Mouse (Mus musculus): ENCODE data around the gene Rbm15. TPM values are rescaled to one million over a fixed set of nuclear protein-coding genes. Genes with fewer than 3 reads are reported as not detected.
"Not testable (repeated sequence)": the region's sequence is repeated elsewhere in the genome, so short reads cannot be mapped to it uniquely, and the experiment has no call there.

The Rbm15 gene
- polyA plus RNA-seq, 1 experiment from 2014 or later, result 10.5 TPM

DNA sequence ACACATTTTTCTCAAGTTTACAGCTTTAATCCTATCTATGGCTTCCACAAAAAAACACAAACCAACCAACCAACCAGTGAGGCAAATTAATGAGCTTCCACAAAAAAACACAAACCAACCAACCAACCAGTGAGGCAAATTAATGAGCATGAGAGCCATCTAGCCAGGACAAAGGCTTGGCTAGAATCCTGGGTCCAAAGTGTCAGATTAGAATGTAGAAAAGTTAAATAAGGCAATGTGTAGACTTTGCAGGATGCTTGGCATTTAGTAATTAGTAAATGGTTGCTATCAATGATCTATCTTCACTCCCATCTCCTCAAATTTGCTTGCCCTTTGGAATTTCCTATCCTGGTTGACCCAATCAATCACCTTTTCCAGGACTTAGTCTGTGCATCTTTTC is 11.7 kb downstream of the Rbm15 start:
- H3K4me2 ChIP-seq (replicated peaks), result no peak overlapping the region
- H3K9me3 ChIP-seq, result no peaks in the 10 kb centered on the region
- H3K36me3 ChIP-seq, result no peaks in the 10 kb centered on the region
- no peak overlapping the region for H3K4me3 ChIP-seq
- no peak overlapping the region for H3K9ac ChIP-seq (replicated peaks)
- ATAC-seq (replicated peaks), result no peak
- peaks cover 53% of the 10 kb centered on the region for H3K4me1 ChIP-seq
- no peak overlapping the region for H3K27ac ChIP-seq (replicated peaks)
- H3K27me3 ChIP-seq, result no peaks in the 10 kb centered on the region

DNA sequence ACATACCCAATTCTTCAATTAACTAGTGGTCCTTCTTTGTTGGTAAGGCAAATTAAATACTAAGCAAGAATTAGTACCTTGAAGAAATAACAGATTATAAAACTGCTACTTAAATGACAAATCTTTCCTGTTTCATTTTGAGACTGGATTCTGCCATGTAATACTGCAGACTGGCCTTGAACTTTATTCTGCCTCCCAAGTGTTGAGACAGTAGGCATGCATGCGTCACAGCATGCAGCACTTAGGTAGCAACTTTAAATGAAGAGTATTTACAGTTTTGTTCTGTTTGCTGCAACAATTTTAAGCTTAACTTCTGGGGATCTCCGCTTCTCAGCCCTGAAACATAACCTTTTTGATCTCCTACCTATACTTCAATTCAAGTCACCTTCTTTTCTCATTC is 12.3 kb downstream of the Rbm15 start:
- no peaks in the 10 kb centered on the region for H3K9me3 ChIP-seq
- no peak overlapping the region for H3K9ac ChIP-seq (replicated peaks)
- no peaks in the 10 kb centered on the region for H3K27me3 ChIP-seq
- H3K4me1 ChIP-seq, result peaks cover 51% of the 10 kb centered on the region
- H3K36me3 ChIP-seq, result no peaks in the 10 kb centered on the region
- no peak overlapping the region for H3K4me3 ChIP-seq
- no peak overlapping the region for H3K27ac ChIP-seq (replicated peaks)
- whole genome bisulfite sequencing, result 94% methylated on average over 2 of the region's 2 CpGs
- no peak for ATAC-seq (replicated peaks)
- no peak overlapping the region for H3K4me2 ChIP-seq (replicated peaks)

- WGBS, result 94% methylated on average over 3 of the region's 3 CpGs
- Histone ChIP-seq H3K4me1 (peaks cover 14% of the 10 kb centered on the region), H3K9me3 (no peaks in the 10 kb centered on the region), H3K9ac (replicated peaks) (no peak overlapping the region), H3K27me3 (no peaks in the 10 kb centered on the region), H3K27ac (replicated peaks) (no peak overlapping the region), H3K4me3 (no peak overlapping the region), H3K4me2 (replicated peaks) (no peak overlapping the region), H3K36me3 (no peaks in the 10 kb centered on the region)
- ATAC-seq (replicated peaks), result no peak
Observed at GRCm38 (mm10) chr3:107317338-107317737, 16.1 kb downstream of the Rbm15 start.

DNA sequence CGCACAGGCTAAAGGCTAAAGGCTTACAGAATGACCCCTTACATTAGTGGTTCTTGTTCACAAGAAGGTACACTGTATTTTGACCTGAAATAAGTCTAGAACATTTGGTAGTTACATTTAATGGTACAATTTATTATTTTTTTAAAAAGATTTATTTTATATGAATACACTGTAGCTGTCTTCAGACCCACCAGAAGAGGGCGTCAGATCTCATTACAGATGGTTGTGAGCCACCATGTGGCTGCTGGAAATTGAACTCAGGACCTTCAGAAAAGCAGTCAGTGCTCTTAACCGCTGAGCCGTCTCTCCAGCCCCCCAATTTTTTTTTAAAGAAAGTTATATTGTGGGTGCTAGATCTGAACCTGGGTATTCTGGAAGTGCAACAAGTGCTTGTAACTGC is 36.6 kb downstream of the Rbm15 start:
- H3K36me3 ChIP-seq; H3K4me2 ChIP-seq (replicated peaks); H3K9ac ChIP-seq (replicated peaks); H3K4me1 ChIP-seq; H3K4me3 ChIP-seq; ATAC-seq (replicated peaks); H3K27ac ChIP-seq (replicated peaks); H3K9me3 ChIP-seq; H3K27me3 ChIP-seq: not testable (repeated sequence)
- WGBS, result 70% methylated on average over 4 of the region's 4 CpGs

- Histone ChIP-seq H3K36me3 (peaks cover 1% of the 10 kb centered on the region; the same call in 1 of the 2 replicates), H3K27me3 (no peaks in the 10 kb centered on the region), H3K4me1 (no peaks in the 10 kb centered on the region), H3K4me2 (replicated peaks) (no peak overlapping the region), H3K27ac (replicated peaks) (no peak overlapping the region), H3K4me3 (no peak overlapping the region), H3K9ac (replicated peaks) (no peak overlapping the region), H3K9me3 (no peaks in the 10 kb centered on the region)
- 89% methylated on average over 5 of the region's 5 CpGs for WGBS
- no peak for ATAC-seq (replicated peaks)
Observed at GRCm38 (mm10) chr3:107295672-107296360, 37.7 kb downstream of the Rbm15 start.

DNA sequence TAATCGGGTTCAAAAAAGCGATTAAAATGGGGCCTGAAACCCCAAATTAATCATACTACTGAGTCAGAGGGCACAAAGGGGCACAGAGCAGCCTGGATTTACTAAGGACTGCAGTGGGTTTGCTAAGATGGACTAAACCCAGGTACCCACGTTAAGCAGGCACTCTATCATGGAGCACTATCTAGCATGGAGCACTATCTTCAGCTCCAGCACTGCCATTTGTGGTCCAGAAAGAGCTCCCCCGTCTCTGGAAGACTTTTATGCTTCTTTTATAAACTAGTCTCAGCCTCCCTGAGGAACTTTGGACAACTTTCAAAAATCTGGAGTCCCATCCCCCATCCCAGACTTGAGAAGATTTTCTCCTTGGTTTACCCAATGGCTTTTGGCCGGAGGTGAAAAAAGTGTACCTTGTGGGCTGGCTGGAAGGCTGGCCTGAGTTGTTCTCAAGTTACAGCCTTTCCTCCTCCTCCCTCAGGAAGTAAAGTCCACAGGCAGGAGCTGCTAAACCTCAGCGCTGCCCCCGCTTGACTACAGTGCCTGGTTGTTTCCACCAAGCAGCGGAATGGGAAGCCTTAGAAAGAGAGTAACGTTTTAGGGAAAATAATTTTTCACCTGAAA is 42.6 kb downstream of the Rbm15 start, which contains the start of gene Slc16a4:
Gene Slc16a4 (plus strand): TSS at position 467 of the 618 bp plus-strand sequence.
- Histone ChIP-seq H3K4me2 (replicated peaks) (no peak within 1 kb of the TSS), H3K27me3 (no peaks in the 10 kb centered on the region), H3K36me3 (no peaks in the 10 kb centered on the region), H3K27ac (replicated peaks) (no peak within 1 kb of the TSS), H3K4me1 (no peaks in the 10 kb centered on the region), H3K9me3 (no peaks in the 10 kb centered on the region), H3K4me3 (no peak within 1 kb of the TSS), H3K9ac (replicated peaks) (no peak within 1 kb of the TSS)
- 31% methylated on average over 9 of the region's 9 CpGs for WGBS
- no peak for ATAC-seq (replicated peaks)

- no peaks in the 10 kb centered on the region for H3K4me1 ChIP-seq
- no peak overlapping the region for H3K4me3 ChIP-seq
- no peak overlapping the region for H3K4me2 ChIP-seq (replicated peaks)
- peaks cover 13% of the 10 kb centered on the region for H3K36me3 ChIP-seq
- no peak overlapping the region for H3K27ac ChIP-seq (replicated peaks)
- no peaks in the 10 kb centered on the region for H3K27me3 ChIP-seq
- no peak for ATAC-seq (replicated peaks)
- H3K9ac ChIP-seq (replicated peaks), result no peak overlapping the region
- no peaks in the 10 kb centered on the region for H3K9me3 ChIP-seq
Observed at GRCm38 (mm10) chr3:107287346-107287745, 46.1 kb downstream of the Rbm15 start.

GRCm38 (mm10) chr3:107286123-107286522 is 47.4 kb downstream of the Rbm15 start:
- ATAC-seq (replicated peaks), result no peak
- Histone ChIP-seq H3K4me1 (no peaks in the 10 kb centered on the region), H3K27ac (replicated peaks) (no peak overlapping the region), H3K27me3 (no peaks in the 10 kb centered on the region), H3K9ac (replicated peaks) (no peak overlapping the region), H3K4me3 (no peak overlapping the region), H3K9me3 (no peaks in the 10 kb centered on the region), H3K36me3 (peaks cover 21% of the 10 kb centered on the region), H3K4me2 (replicated peaks) (no peak overlapping the region)
- WGBS, result 81% methylated on average over 2 of the region's 2 CpGs

DNA sequence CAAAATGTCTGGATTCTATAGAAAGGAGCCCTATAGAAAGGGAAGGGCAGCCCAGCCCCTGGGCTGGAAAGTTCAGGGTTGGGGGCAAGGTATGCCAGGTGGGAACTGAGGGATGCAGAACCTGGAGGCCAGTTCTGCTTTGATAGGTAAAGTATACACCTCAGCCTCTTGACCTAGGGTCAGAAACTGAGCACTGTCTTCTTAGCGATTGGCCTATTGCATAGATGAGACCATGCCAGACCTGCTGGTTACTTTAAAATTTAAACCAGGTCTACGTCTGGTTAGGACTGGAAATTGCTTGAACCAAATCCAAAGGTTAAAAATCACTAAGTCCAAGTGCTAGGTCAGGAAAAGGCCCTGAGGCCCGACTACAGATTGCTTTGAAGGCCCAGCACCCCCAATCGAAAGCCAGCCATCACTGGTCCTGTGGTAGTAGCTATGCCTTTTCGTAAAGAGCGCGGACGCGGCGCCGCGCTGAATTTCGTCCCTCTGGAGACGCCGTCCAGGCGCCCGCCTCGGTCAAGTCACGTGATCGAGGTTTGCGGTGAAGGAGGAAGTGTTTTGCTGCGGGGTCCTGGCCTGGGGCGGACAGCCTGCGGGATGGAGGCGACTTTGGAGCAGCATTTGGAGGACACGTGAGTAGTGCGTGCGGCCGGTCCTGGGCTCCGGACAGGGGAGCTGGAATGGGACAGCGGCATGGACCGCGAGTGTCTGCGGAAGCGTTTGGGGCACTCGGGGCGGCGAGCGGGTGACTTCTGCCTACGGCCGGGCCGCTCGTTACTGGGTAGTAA is 54.8 kb downstream of the Rbm15 start, which contains the start of gene Lamtor5:
Gene Lamtor5 (plus strand): TSS at position 380 of the 791 bp plus-strand sequence.
- H3K9ac ChIP-seq (replicated peaks), result peak within 1 kb of the TSS; percentile 76
- no peaks in the 10 kb centered on the region for H3K27me3 ChIP-seq
- H3K27ac ChIP-seq (replicated peaks), result peak within 1 kb of the TSS; percentile 10
- H3K4me2 ChIP-seq (replicated peaks), result peak within 1 kb of the TSS; percentile 62
- H3K4me3 ChIP-seq, result peak within 1 kb of the TSS; percentile 84
- H3K36me3 ChIP-seq, result peaks cover 18% of the 10 kb centered on the region
- WGBS, result 3% methylated on average over 43 of the region's 43 CpGs
- H3K9me3 ChIP-seq, result no peaks in the 10 kb centered on the region
- peak; percentile 92 for ATAC-seq (replicated peaks)
- peaks cover 19% of the 10 kb centered on the region for H3K4me1 ChIP-seq

GRCm38 (mm10) chr3:107276626-107277025 is 56.8 kb downstream of the Rbm15 start:
- no peak overlapping the region for H3K9ac ChIP-seq (replicated peaks)
- H3K4me1 ChIP-seq, result peaks cover 19% of the 10 kb centered on the region
- H3K4me3 ChIP-seq, result no peak overlapping the region
- H3K4me2 ChIP-seq (replicated peaks), result no peak overlapping the region
- no peak overlapping the region for H3K27ac ChIP-seq (replicated peaks)
- H3K9me3 ChIP-seq, result no peaks in the 10 kb centered on the region
- H3K27me3 ChIP-seq, result no peaks in the 10 kb centered on the region
- no peak for ATAC-seq (replicated peaks)
- WGBS, result 83% methylated on average over 3 of the region's 3 CpGs
- H3K36me3 ChIP-seq, result 0 out of 2 replicates have a peak, but pooled peaks cover under 1% of the 10 kb centered on the region

DNA sequence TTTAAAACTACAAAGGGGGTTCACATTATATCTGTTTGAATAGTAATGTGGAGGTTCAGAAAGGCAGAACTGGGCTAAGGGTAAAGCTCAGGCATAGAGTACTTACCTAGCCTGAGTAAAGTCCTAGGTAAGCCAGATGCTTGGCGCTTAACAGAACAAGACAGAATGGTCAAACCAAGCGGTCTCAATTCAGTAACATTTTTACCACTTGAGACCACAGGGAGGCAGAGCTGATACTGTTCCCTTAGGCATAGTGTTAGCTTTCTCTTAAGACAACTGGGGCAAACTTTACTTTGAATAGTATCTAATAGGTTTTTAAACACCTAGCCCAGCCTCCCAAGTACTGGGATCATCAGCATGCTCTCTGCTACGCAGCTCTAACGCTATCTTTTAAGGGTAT is 57.5 kb downstream of the Rbm15 start:
- 60% methylated on average over 4 of the region's 4 CpGs for WGBS
- Histone ChIP-seq H3K4me1 (peaks cover 19% of the 10 kb centered on the region), H3K9me3 (no peaks in the 10 kb centered on the region), H3K9ac (replicated peaks) (no peak overlapping the region), H3K4me2 (replicated peaks) (no peak overlapping the region), H3K27me3 (no peaks in the 10 kb centered on the region), H3K36me3 (no peaks in the 10 kb centered on the region), H3K27ac (replicated peaks) (no peak overlapping the region), H3K4me3 (no peak overlapping the region)
- ATAC-seq (replicated peaks), result no peak

Measured in forebrain, embryonic 15.5 days (tissue).